Mouse (Mus musculus): Measurements from ENCODE around the gene Dhx9.

DNA sequence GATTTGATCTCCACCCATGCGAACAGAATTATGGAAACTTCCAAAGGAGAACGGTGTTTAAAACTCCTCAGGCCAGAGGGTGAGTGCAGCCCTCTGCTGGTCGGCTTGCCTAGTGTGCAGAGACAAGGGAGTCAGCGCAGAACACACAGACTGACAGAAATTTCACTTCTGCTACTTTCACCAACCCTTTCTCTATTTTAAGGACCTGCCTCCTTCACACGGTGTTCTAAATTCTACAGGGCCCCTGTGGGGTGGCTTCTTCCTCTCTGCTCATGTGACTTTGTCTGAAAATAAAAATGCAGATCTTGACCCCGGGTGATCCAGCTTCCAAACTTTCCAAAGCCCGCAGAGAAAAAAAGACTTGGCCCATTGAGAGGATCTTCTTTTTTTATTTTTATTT, 1.7 kb upstream of the Dhx9 start:
- TF ChIP-seq CTCF (conservative IDR thresholded peaks at IDR 0.05; ENCODE audit: insufficient read depth, insufficient read length, low read depth, low read length) (peak; percentile 39), POLR2A (IDR thresholded peaks at IDR 0.05; ENCODE audit: low read depth, low read length) (no peak)

Measured in kidney, adult 2 months (tissue).